Mouse (Mus musculus) cerebellum, adult 2 months (tissue): ENCODE measurements around the gene Mndal. TPM values are rescaled to one million over a fixed set of nuclear protein-coding genes. Genes with fewer than 3 reads are reported as not detected.
A peak's percentile ranks its signal among the peaks of the same experiment; 100 is the strongest.
"Not testable (repeated sequence)": the region's sequence is repeated elsewhere in the genome, so short reads cannot be mapped to it uniquely, and the experiment has no call there.

Experiments
- DNase-seq, 2 experiments: peaks; one replicate each; pipeline ENCODE4 v3.0.0; 2021
- H3K27ac ChIP-seq: fragments of 200-500 bp; 2 replicates; pipeline ENCODE4 v1.5.1; 2012; ENCODE audit warnings: low read length, control low read depth, inconsistent platforms; ENCODE audit not compliant: insufficient read depth
- H3K27me3 ChIP-seq: fragments of 200-500 bp; 2 replicates; pipeline ENCODE4 v1.6.1; 2012; ENCODE audit warnings: inconsistent platforms, mild to moderate bottlenecking, low read length, moderate library complexity; ENCODE audit not compliant: control insufficient read depth, insufficient read depth
- H3K4me1 ChIP-seq: fragments of 200-500 bp; 2 replicates; pipeline ENCODE4 v1.6.1; 2011; ENCODE audit warnings: low read length; ENCODE audit not compliant: control insufficient read depth, insufficient read depth
- H3K4me3 ChIP-seq: fragments of 200-500 bp; replicated peaks from 2 replicates; pipeline ENCODE3; 2011; ENCODE audit warnings: mild to moderate bottlenecking, low read depth, low read length, control low read depth; ENCODE audit not compliant: insufficient read depth
- CTCF ChIP-seq: fragments of 200-500 bp; IDR thresholded peaks from 2 replicates; pipeline ENCODE4 v1.5.1; 2011; ENCODE audit warnings: low read depth, mild to moderate bottlenecking, control low read depth, low read length, moderate library complexity, borderline replicate concordance; ENCODE audit not compliant: insufficient read depth
- POLR2A ChIP-seq: fragments of 200-500 bp; IDR thresholded peaks from 2 replicates; pipeline ENCODE4 v1.6.1; 2011; ENCODE audit warnings: low read length, control low read depth, borderline replicate concordance; ENCODE audit not compliant: insufficient read depth
- WGBS: fragments of 180-500 bp; shearing (Covaris S2); methylation state at CpG from one replicate; pipeline ENCODE4 v1.1.7; 2018; 5-methylcytosine and 5-hydroxymethylcytosine counted together
- polyA plus RNA-seq: library from polyadenylated mRNA; depleted of rRNA; stranded (reverse); fragments of >200 nt; gene quantifications from 2 replicates; pipeline ENCODE4 v1.2.3, GENCODE M21; 2012; rRNA removed

The Mndal gene
- polyA plus RNA-seq, result 3.5 TPM in 2 replicates

DNA sequence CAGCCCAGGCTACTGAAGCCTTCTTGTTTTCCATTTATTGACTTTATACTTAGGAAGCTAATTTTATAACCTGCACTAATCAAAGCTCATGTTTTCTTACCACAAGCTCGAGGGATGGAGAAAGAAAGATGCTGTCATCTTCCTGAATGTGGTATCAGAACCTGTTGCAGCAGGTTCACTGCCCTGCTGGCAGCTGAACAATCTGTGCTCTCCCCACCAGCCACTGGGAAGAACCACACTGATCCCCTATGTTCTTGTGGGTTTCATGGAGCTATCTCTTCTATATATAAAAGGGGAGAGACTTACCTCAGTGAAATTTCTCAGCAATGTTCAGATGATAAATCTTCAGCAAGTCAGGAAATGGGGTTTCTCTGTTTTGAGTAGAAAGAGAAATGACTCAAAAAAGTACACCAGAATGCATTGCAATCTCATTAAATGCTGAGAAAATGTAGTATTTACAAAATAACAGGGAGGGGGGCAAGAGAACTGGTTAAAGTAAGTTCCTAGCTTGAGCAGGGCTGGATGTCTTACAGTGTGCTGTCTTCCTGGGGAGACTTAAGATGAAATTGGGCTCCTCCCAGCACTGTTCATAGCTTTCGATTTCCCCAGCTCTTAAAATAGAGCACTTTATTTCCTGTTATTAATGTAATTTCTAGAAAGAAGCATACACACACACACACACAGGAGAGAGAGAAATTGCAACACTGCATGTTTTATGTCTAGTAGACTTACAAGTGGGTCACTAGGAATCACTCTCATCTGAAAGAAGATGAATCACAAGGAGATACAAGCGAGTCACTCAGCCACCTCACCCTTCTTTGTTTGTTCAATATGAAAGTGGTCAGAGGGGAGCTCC is at the start of gene Mndal, which contains the start of gene Ifi203:
TSS of gene Mndal (minus strand) at position 568 of the 856 bp plus-strand sequence.
TSS of gene Ifi203 (minus strand) at position 749 of the 856 bp plus-strand sequence.
- H3K4me1 ChIP-seq, H3K27ac ChIP-seq, DNase-seq, H3K27me3 ChIP-seq, H3K4me3 ChIP-seq: not testable (repeated sequence)
- WGBS, result 22% methylated on average over 3 of the region's 3 CpGs

DNA sequence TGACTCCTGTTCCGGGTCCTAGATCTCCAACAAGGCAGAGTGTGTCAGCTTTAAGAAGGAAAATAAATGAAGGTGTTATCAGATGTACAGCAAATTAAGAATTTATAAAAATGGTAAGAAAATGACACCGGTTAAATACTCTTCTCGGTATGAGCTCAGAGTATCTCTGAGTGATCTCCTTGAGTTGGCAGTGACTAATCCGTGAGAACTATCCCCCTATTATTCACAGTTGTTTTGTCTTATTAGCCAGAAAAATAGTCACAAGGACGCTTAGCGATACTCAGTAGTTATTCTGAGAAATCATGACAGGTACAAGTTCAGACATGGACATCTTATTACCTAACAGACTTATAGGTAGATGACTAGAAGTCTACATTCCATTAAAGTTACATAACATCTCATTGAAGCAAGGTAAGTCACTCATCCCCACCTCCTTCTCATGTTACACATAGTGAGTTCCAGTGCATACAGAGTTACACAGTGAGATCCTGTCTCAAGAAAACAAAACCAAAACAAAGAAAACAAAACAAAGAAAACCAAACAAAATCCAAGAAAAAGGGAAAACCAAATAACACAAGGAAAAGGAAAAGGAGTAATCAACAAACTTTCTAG is 40.5 kb upstream of the Mndal start, which contains the start of gene Ifi202b:
TSS of gene Ifi202b (minus strand) at position 51 of the 612 bp plus-strand sequence.
- H3K4me3 ChIP-seq, H3K27me3 ChIP-seq, H3K4me1 ChIP-seq, H3K27ac ChIP-seq, DNase-seq: not testable (repeated sequence)
- WGBS, result 88% methylated on average over 6 of the region's 6 CpGs

DNA sequence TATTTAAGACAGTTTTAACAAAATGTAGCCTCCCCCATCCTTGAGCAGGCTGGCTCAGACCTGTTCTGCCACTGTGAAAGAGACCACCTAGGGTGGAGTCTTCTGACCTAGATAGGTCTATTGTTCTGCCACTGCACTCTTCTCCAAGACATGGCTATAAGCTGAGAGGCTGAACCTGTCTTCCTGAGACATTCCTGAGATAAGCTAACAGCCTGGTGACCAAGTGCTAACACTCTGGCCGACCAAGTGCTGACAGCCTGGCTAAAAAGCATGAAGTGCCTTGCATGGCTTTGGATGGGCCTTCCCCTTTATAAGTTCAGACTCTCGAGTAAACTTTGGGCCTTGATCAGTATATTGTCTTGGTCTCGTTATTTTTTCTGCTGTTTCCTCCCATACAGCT is 38.7 kb upstream of the Mndal start:
- not testable (repeated sequence) for H3K4me3 ChIP-seq

DNA sequence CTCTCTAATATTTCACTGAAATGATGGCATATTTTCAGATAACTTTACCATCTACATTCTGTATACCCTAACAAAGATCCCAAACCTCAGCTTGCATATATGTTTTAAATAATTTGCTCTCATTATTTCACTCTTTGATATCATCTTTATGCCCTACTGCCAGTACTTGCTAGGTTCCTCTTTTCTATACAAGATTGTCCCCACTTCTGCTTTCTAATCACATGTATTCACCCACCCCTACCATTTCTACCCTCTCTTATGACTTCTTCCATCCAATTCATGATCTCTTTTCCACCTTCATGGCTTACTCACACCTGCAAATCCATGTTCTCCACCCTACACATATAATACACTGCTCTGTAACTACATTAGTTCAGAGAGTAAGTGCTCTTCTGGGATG is 35.3 kb upstream of the Mndal start:
- H3K27ac ChIP-seq, result no peak overlapping the region
- H3K4me1 ChIP-seq, result no peaks in the 10 kb centered on the region
- TF ChIP-seq CTCF, result no peak
- H3K4me3 ChIP-seq, result no peak overlapping the region
- no peaks in the 10 kb centered on the region for H3K27me3 ChIP-seq
- no peak for DNase-seq

More for the DNA sequence above, 38.7 kb upstream of the Mndal start:
- not testable (repeated sequence) for H3K27me3 ChIP-seq, DNase-seq, H3K4me1 ChIP-seq, H3K27ac ChIP-seq
- WGBS, result 65% methylated on average over 3 of the region's 3 CpGs

DNA sequence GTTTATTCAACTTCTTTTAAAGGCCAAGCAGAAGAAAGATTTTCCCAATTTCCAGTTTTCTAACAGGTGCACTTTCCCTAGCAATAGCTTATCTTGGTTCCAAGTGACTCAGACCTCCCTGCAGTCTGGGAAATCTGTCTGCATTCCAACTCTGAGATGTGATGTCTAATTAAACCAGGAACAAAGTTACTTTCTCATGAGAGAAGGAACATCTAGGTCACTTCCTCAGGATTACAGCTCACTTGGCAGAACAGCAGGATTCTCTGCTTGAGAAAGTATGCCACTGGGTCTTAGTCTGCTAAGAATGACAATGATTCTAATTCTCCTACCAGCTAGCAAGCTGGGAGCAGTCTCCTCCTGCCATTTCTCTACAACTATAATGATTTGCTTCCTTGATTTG is 30.8 kb upstream of the Mndal start:
- Histone ChIP-seq H3K27me3 (no peaks in the 10 kb centered on the region), H3K27ac (no peak overlapping the region), H3K4me3 (no peak overlapping the region), H3K4me1 (no peaks in the 10 kb centered on the region)
- TF ChIP-seq CTCF, result no peak
- no peak for TF ChIP-seq POLR2A
- DNase-seq, result peak in 1 of 2 experiments; percentile 4

DNA sequence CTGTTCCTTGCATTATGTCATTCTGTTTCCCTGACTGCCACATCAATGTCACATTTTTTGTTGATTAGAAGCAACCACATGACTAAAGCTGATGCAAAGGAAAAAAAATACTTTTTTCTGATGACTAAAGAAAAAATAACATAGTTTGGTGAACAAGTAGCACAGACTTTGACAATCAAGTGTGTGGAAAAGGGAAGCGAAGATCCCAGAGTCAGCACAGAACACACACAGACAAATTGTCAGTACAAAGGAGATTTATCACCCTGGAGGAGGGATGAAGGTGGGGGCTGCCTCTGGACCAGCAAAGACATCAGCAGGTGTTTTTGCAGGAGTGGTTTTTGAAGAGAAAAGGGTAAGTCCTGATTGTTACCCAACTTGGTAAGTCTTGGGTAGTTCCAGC is 19.2 kb upstream of the Mndal start:
- H3K4me3 ChIP-seq, DNase-seq, H3K27me3 ChIP-seq, H3K27ac ChIP-seq, H3K4me1 ChIP-seq: not testable (repeated sequence)
- 84% methylated on average over 1 of the region's 1 CpGs for WGBS

DNA sequence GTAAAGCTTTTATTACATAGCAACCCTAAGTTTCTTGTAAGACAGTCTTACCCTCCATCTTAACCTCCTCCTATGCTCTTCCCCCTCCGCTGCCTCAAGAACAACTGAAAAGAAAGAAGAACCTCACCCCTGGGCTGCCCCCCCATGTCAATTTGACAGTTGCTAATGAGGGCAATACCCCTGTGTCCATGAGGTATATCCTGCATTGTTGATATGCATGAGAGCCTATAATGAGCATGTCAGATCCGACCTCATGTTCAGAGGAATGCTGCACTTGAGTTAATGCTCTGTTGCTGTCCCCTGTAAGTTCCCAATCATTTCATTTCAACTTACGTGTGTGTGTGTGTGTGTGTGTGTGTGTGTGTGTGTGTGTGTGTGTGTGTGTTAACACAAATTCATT is 17.7 kb upstream of the Mndal start:
- DNase-seq, H3K4me1 ChIP-seq, H3K27ac ChIP-seq, H3K4me3 ChIP-seq, H3K27me3 ChIP-seq: not testable (repeated sequence)
- WGBS, result 63% methylated on average over 3 of the region's 3 CpGs

DNA sequence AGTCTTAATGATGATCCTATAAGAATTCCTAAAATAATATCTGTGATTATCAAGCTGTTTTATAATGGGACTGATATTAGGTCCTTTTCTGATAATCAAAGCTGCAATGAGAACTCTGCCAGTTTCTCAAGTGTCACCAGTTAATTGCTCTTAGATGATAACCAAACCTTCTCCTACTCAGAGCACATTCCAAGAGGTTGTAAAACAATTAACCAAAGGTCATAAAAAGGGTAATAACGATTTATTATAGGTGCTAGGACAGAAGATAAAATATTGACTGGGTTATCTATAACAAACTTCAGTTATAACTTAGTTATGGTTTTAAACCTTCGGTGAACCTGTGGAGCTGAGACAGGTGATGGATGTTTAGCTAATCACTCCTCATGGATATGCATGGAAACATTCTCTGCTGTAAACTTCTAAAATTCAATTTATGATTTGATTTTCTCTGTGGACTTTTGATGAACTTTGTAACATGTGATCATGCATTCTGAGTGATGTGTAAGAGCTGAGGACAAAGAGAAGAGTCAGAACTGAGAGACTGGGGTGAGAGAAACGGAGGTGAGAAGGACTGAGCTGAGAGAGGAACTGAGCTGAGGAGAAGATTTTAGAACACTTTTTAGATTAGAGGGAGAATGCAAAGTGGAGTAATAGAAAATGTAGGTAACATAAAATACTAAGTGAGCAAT is 13.7 kb upstream of the Mndal start:
- H3K4me3 ChIP-seq, H3K4me1 ChIP-seq, H3K27ac ChIP-seq, DNase-seq, H3K27me3 ChIP-seq: not testable (repeated sequence)
- WGBS, result 80% methylated on average over 3 of the region's 3 CpGs
